Mouse (Mus musculus) testis, adult 2 months (tissue): ENCODE results near the gene Srl.

Source experiments
- CTCF ChIP-seq: fragments of 200-500 bp; IDR thresholded peaks from 2 replicates; pipeline ENCODE4 v1.5.1; 2012; ENCODE audit warnings: low read depth, mild to moderate bottlenecking, inconsistent platforms, low read length, moderate library complexity; ENCODE audit not compliant: control insufficient read depth, insufficient read depth, insufficient replicate concordance
- POLR2A ChIP-seq: fragments of 200-500 bp; IDR thresholded peaks from 2 replicates; pipeline ENCODE4 v1.6.1; 2012; ENCODE audit warnings: low read depth, mild to moderate bottlenecking, inconsistent platforms, low read length, moderate library complexity; ENCODE audit not compliant: control insufficient read depth

DNA sequence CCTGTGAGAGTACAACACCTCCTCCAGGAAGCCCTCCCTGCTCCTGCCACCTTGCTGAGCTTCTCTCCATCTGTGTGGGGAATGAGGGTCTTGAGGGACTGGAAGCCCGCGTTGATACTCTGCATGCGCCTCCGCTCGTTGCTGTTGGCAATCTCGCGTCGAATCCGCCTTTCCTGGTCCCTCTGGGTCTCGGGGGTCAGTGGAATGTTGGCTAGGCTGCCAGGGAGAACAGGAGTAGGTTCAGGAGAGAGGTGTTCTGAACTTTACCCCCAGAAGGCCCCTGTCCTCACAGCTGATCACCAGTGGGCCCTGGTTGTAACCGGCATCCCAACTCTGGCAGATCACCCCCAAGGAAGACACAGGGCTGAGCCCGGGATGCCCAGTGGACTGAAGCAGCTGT is 10.3 kb upstream of the Srl start:
- TF ChIP-seq POLR2A (no peak), CTCF (no peak)
